Mouse (Mus musculus) T-helper 2 cell (primary cell): ENCODE measurements at regions not wholly inside any gene's neighbourhood (a gene's known extent, or its start where the extent isn't known, plus 50 kb on each side); places are given as distances from the start of the nearest gene placed in this dataset.

Source experiments
- in situ Hi-C: fragments of 300-600 bp; cut with MboI, MseI; formaldehyde crosslinking; loops from one replicate; pipeline ENCODE4 v1.15.1; 2025; ENCODE audit warnings: high pct_unique_total_duplicates

- in situ Hi-C loops = no loop called here
Measured at GRCm38 (mm10) chr8:87273328-87273727, 199.1 kb downstream of the Cbln1 start.

- in situ Hi-C loops = no loop called here
Measured at GRCm38 (mm10) chr8:87270525-87271187, 201.8 kb downstream of the Cbln1 start.

GRCm38 (mm10) chr8:87268159-87268558 is 204.2 kb downstream of the Cbln1 start:
- in situ Hi-C loops = no loop called here

GRCm38 (mm10) chr8:87264999-87265398 is 207.4 kb downstream of the Cbln1 start:
- in situ Hi-C loops = no loop called here

- in situ Hi-C loops = no loop called here
Measured at GRCm38 (mm10) chr8:87260305-87260704, 212.1 kb downstream of the Cbln1 start.

- in situ Hi-C loops = no loop called here
Measured at GRCm38 (mm10) chr8:87242681-87243080, 229.7 kb downstream of the Cbln1 start.

GRCm38 (mm10) chr8:87237181-87237580 is 235.2 kb downstream of the Cbln1 start:
- in situ Hi-C loops = no loop called here

GRCm38 (mm10) chr8:87236438-87236837 is 236.0 kb downstream of the Cbln1 start:
- in situ Hi-C loops = no loop called here

- in situ Hi-C loops = no loop called here
Measured at GRCm38 (mm10) chr8:87235341-87236075, 236.9 kb downstream of the Cbln1 start.

- in situ Hi-C loops = no loop called here
Measured at GRCm38 (mm10) chr8:87234336-87234735, 238.1 kb downstream of the Cbln1 start.

- in situ Hi-C loops = no loop called here
Measured at GRCm38 (mm10) chr8:87233805-87234331, 238.5 kb downstream of the Cbln1 start.

GRCm38 (mm10) chr8:87231762-87232161 is 240.6 kb downstream of the Cbln1 start:
- in situ Hi-C loops = no loop called here

GRCm38 (mm10) chr8:87230096-87230495 is 242.3 kb downstream of the Cbln1 start:
- in situ Hi-C loops = no loop called here

GRCm38 (mm10) chr8:87229182-87229581 is 243.2 kb downstream of the Cbln1 start:
- in situ Hi-C loops = loop anchor here (5.0 kb wide), 1 partner anchor 578 kb away; no protein-coding TSS in a partner anchor

GRCm38 (mm10) chr8:87228777-87229176 is 243.6 kb downstream of the Cbln1 start:
- in situ Hi-C loops = loop anchor here (5.0 kb wide), 1 partner anchor 579 kb away; no protein-coding TSS in a partner anchor

GRCm38 (mm10) chr8:87225504-87226425 is 246.6 kb downstream of the Cbln1 start:
- in situ Hi-C loops = loop anchor here (5.0 kb wide), 1 partner anchor 582 kb away; no protein-coding TSS in a partner anchor

GRCm38 (mm10) chr8:87220581-87220980 is 251.8 kb downstream of the Cbln1 start:
- in situ Hi-C loops = no loop called here

GRCm38 (mm10) chr8:87218956-87219482 is 253.4 kb downstream of the Cbln1 start:
- in situ Hi-C loops = no loop called here

GRCm38 (mm10) chr8:87214962-87215361 is 257.4 kb downstream of the Cbln1 start:
- in situ Hi-C loops = no loop called here

- in situ Hi-C loops = no loop called here
Measured at GRCm38 (mm10) chr8:87210546-87210945, 261.9 kb downstream of the Cbln1 start.

- in situ Hi-C loops = no loop called here
Measured at GRCm38 (mm10) chr8:87209295-87209694, 263.1 kb downstream of the Cbln1 start.
